Mouse (Mus musculus) bone marrow, adult 2 months (tissue): Measurements from ENCODE around the gene Lsamp.

Source experiments
- CTCF ChIP-seq: fragments of 200-500 bp; IDR thresholded peaks from 2 replicates; pipeline ENCODE4 v1.5.1; 2011; ENCODE audit warnings: low read length, control low read depth; ENCODE audit not compliant: control insufficient read depth, insufficient read depth
- POLR2A ChIP-seq: fragments of 200-500 bp; IDR thresholded peaks from 2 replicates; pipeline ENCODE4 v1.6.1; 2011; ENCODE audit warnings: low read depth, mild to moderate bottlenecking, control low read depth, low read length, borderline replicate concordance; ENCODE audit not compliant: control insufficient read depth

DNA sequence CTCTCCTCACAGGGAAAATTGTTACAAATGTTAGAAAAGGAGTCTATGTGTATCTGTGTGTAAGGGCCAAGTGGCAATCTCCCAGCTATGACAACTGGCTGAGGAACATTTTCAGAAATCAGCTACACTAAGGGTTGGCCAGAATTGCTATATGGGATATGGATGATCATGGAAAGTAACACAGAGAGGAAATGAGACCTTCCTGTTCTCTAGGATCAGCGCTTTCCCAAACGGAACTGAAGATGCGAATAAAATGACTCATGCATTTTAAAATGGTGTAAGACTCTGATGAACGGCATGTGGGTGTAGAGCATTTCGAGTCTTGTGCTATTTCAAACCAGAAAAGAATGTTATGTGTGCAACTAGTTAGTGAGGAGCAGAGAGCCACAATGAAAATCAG is 462.4 kb downstream of the Lsamp start:
- TF ChIP-seq CTCF (no peak), POLR2A (no peak)
